Mouse (Mus musculus) layer of hippocampus, adult 8-10 months (tissue): ENCODE measurements around the gene Taar3. TPM values are rescaled to one million over a fixed set of nuclear protein-coding genes. Genes with fewer than 3 reads are reported as not detected.

Experiments used
- DNase-seq, 2 experiments: peaks; one replicate each; pipeline ENCODE4 v3.0.0; 2022; ENCODE audit warnings: low spot score in 2 of 2
- total RNA-seq, 4 experiments: library from RNA; stranded (reverse); gene quantifications; 2 replicates each; pipeline ENCODE4 v1.2.4; 2022

Gene Taar3
- total RNA-seq = not detected

DNA sequence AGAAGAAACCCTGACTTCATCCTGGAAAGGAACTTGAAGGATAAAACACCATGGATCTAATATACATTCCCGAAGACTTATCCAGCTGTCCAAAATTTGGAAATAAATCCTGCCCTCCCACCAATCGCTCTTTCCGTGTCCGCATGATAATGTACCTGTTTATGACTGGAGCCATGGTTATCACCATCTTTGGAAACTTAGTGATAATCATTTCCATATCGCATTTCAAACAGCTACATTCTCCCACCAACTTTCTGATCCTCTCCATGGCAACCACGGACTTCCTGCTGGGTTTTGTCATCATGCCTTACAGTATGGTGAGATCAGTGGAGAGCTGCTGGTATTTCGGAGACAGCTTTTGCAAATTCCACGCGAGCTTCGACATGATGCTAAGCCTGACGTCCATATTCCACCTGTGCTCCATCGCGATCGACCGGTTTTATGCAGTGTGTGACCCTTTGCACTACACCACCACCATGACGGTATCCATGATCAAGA, at the start of gene Taar3:
Taar3 (plus strand) TSS at position 51 of the 498 bp plus-strand sequence.
- no peak for DNase-seq

DNA sequence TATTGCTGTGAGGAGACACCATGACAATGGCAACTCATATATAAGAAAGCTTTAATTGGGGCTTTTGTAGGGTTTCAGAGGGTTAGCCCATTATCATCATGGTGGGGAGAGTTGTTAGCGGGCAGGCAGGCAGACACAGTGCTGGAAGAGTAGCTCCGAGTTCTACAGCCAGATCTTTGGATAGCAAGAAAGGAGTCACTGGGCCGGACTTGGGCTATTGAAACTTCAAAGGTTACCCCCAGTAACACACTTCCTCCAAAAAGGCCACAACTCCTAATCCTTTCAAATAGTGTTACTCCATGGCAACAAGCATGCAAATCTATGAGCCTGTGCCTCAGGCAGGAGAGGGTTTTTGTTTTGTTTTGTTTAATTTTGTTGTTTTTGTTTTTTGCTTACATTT, 48.2 kb upstream of the Taar3 start:
- DNase-seq = no peak

DNA sequence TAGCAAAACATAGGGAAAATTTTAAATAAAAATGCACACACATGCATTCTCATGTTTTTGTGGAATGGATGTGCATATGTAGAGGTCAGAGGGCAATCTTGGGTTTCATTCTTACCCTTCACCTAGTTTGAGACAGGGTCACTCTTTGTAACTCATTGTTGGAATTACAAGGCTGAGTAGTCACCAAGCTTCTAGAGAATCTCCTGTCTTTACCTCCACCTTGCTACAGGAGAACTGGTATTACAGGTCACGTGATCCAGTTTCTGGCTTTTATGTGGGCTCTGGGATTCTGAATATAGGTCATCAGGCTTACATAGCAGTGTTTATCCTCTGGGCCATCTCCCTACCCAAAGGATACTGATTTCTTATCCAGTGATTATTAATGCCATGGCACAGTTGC, 43.7 kb upstream of the Taar3 start:
- DNase-seq = no peak

DNA sequence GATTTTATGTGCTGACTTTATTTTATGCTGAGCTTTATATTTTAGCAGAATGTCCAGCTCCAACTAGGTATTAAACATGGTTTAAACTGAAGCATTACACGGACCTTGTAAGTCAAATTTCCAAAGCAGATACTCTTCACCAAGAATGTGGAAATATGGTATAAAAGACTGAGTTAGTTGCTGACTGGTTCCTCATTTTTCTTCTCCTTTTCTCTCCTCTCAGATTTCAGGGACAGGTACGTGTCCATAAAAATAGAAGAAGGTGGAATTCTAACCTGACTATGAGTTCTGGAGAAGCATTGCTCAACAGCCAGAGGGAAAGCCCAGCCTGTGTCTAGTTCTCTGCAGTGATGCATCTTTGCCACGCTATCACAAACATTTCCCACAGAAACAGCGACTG, 29.3 kb upstream of the Taar3 start, which contains the start of gene Taar1:
Taar1 (plus strand) TSS at position 301 of the 400 bp plus-strand sequence.
- no peak for DNase-seq

DNA sequence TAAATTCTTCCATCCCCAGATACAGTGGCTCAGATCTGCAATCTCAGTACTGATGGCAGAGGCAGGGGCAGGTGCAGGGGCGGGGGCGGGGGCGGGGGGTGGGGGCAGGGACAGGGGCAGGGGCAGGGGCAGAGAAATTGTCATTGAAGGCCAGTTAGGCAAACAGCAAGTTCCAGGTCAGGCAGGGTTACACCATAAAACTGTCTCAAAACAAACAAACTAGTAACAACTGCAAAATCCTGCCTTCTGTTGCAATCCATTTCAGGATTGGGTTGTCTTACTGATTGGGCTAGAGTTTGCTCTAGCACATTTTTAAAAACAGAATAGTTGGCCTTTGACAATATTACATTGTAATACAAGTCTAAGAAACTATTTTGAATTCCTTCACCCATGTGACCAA, 26.9 kb upstream of the Taar3 start:
- DNase-seq = no peak

DNA sequence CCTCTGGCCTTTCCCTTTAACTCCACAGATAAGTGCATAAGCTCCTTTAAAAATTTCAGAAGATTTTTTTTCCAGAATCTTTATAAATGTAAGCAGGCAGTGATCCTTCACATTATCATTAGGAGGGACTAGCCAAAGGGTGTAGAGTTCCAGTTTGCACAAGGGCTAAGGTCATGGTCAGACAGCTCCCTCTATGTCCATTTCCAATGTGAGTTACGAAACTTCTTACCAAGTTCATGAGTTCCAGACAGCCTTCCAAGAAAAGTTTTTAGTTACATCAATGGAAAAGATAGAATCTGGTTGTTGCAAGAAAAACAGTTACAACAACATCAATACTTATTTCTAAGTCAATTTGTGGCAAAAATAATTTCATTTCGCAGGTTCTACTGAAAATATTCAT, 25.4 kb upstream of the Taar3 start:
- DNase-seq = no peak

DNA sequence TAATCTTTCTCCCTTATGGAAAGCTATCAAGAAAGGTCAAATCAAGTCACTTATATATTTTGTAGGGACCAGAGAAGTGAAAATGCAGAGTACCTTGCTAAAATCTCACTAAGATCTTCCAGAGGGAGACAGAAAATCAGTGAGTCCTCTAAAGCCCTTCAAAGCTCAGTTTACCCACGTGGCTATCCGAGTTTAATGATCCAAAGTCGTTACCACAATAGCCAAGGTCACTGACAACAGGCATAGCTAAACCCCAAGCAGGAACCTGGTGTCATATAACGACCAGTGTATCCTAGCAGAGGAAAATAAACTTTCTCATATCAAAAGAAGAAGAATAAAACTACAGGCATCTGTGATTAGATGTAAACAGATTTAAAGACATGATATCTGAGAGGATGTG, 11.7 kb upstream of the Taar3 start:
- DNase-seq = no peak

DNA sequence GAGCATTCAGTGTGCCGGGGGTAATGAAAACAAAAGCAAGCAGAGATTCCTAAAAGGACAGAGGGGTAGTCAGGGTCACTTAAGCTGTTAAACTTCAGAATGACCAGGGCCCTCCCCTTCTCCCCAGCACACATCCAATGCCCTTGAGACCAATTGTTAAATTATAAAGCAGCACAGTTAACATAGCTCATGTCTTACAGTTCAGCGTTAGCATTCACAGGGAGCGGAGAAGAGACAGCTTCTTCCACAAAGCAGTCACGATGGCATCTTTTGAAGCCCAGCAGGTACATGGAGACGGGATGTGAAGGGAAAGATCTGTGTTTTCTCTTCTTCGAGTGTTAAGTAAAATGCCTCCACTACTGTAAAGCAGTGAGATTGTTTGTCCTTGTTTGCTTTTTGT, 11.0 kb upstream of the Taar3 start, which contains the start of gene Taar2:
Taar2 (plus strand) TSS at position 261 of the 400 bp plus-strand sequence.
- DNase-seq = no peak

DNA sequence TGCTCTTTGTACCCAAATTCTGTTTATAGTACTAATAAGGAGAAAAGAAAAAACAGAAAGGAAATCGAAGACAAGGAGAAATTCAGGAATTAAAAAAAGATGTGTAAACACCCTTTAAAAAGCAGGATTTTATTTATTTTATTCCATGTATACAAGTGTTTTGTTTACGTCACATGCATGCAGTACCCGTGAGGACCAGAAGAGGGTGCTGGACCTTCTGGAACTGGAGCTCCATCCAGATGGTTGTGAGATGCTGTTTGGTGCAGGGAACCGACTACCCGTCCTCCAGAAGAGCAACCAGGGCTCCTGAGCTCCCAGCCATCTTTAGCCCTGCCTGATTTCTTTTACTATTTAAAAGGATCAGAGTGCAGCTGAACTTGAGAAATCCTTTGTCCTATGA, 6.9 kb upstream of the Taar3 start:
- DNase-seq = no peak

DNA sequence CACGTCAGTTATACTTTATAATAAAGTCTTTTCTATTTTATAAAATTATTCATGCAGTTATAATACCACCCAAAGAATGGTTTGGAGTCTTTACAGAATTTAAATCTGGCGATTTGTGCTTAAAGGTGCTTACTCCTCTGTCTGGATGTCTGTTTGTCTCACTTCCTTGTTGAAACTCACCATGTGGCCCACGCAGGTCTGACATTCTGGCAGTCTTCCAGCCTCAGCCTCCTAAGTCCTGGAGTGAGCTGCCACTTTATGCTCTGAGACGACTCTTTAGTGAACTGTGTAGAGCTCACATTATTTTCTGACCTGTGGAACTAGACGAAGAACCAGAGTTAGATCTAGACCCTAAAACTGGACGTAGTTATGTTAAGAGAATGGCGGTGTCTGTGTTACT, 1.3 kb upstream of the Taar3 start:
- no peak for DNase-seq

DNA sequence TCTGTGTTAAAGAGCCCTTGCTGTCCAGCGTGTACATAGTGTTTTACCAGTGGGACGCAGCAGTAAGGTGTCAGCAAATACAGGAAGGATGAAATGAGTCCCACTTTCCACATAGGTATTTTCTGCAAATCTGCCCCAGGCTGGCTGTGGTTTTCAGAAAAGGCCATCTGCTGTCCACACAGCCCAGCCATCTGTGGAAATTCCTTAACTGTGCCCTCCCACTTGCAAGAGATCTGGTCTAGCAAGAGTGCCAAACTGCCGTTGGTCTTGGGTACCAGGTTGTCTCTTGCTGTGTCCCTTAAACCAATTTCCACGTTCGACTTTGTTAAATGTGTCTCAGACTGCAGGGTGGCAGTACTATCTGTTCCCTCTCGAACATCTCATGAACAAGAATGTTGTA, 2.4 kb downstream of the Taar3 start:
- no peak for DNase-seq

DNA sequence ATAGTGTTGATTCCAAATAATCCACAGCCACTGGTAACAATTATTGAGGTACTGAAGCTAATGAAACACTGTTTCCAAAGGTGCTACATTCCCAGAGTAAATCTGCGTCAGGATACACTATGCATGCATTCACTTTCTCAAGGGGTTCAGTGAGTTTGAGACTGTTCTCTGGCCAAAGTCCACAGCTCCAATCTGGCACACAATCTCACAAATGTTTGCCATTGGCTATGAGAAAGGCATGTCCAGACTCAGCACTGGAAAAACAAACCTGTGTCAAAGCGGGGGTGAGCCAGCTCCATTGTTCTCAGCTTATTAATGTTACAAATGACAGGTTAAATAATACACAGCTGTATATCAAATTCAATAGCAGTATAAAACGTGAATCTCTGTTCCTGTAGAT, 9.7 kb downstream of the Taar3 start:
- no peak for DNase-seq

DNA sequence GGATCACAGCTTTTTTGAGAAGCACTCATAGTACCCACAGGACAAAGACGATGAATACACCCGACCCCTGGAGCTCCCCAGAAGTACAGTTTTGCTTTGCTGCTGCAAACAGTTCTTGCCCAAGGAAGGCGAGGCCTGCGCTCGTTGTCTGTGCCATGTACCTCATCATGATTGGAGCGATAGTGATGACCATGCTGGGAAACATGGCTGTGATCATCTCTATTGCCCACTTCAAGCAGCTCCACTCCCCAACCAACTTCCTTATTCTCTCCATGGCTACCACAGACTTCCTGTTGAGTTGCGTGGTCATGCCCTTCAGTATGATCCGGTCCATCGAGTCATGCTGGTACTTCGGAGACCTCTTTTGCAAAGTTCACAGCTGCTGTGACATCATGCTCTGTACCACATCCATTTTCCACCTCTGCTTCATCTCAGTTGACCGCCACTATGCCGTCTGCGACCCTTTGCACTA, 11.1 kb downstream of the Taar3 start, which contains the start of gene Taar4:
Taar4 (plus strand) TSS at position 51 of the 472 bp plus-strand sequence.
- DNase-seq = no peak

DNA sequence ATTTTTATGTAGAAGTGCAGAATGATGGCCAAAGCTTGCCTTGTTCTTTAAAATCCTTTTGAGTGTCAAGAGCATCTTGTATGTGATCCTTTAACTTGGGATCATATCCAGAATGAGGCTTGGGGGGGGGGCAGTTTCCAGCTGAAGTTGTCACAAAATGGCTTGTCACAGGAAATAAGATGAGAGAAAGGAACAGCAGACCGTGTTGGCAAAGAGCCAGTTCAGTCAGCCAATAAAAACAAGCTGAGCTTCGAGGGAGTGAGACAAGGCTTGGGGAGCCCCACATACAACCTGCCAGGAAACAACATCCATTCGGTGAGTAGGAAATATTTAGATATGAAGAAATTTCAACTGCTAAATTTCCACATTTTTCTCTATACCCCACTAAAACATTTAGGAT, 14.1 kb downstream of the Taar3 start:
- DNase-seq = no peak

DNA sequence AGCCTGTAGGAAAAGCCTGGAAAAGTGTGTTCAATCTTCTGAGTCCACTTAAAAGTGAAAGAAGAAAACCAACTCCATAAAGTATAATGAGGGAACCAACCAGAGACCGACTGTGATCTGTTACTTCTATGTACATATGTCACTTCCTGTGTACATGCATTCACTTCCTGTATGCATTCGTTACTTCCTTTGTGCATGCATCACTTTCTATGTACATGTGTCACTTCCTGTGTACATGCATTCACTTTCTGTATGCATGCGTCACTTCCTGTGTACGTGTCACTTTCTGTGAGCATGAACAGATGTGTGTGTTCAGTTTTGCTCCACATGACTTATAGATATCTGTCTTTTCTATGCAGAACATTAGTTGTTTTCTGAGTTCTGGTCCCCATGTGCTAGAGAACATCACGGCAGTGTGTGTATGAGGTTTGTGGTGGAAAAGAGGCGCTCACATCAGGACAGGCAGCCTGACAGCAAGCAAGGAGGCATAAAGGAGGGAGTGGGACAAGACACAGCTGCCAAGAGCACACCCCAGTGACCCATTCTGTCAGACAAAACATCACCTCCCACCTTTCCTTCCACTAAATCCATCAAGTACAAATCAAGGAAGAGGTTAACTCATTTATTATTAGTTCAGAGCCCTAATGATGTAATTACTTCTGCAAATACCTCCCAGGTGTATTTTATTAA, 15.7 kb downstream of the Taar3 start:
- no peak for DNase-seq

DNA sequence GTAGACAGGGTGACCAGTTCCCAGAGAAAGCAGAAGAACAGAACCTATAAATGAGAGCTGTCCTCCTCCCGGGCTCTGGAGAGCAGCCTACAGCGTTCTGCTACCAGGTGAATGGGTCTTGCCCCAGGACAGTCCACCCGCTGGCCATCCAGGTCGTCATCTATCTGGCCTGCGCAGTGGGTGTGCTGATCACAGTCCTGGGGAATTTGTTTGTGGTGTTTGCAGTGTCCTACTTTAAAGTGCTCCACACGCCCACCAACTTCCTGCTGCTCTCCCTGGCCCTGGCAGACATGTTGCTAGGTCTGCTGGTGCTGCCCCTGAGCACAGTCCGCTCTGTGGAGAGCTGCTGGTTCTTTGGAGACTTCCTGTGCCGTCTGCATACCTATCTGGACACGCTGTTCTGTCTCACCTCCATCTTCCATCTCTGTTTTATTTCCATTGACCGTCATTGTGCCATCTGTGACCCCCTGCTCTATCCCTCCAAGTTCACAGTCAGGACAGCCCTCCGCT, 21.4 kb downstream of the Taar3 start, which contains the start of gene Taar5:
Taar5 (plus strand) TSS at position 51 of the 510 bp plus-strand sequence.
- DNase-seq = no peak

DNA sequence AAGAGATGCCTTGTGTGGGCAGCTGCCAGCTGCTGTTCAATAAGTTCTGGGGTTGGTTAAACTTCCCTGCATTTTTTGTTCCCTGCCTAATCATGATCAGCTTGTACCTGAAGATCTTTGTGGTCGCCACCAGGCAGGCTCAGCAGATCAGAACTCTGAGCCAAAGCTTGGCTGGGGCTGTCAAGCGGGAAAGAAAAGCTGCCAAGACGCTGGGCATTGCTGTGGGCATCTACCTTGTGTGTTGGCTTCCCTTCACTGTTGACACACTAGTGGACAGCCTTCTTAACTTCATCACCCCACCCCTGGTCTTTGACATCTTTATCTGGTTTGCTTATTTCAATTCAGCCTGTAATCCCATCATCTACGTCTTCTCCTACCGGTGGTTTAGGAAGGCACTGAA, 21.9 kb downstream of the Taar3 start:
- no peak for DNase-seq

DNA sequence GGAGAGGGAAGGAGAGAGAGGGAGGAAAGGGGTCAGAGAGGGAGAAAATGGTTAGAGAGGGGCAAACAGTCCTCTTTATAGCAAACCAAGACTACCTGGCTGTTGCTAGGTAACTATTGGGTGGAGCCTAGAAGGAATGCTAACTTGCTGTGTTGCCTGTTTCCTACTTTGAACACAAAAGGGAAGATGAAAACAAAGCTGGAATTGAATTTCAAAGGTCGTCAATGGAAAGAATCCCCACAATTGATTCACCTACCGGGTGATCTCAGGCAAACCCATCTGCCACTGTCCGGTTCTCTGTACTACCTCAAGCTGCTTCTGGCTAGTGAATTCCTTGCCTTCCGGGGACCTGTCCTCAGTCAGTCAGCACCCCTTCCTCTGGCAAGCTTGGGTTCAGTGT, 28.6 kb downstream of the Taar3 start:
- DNase-seq = no peak

DNA sequence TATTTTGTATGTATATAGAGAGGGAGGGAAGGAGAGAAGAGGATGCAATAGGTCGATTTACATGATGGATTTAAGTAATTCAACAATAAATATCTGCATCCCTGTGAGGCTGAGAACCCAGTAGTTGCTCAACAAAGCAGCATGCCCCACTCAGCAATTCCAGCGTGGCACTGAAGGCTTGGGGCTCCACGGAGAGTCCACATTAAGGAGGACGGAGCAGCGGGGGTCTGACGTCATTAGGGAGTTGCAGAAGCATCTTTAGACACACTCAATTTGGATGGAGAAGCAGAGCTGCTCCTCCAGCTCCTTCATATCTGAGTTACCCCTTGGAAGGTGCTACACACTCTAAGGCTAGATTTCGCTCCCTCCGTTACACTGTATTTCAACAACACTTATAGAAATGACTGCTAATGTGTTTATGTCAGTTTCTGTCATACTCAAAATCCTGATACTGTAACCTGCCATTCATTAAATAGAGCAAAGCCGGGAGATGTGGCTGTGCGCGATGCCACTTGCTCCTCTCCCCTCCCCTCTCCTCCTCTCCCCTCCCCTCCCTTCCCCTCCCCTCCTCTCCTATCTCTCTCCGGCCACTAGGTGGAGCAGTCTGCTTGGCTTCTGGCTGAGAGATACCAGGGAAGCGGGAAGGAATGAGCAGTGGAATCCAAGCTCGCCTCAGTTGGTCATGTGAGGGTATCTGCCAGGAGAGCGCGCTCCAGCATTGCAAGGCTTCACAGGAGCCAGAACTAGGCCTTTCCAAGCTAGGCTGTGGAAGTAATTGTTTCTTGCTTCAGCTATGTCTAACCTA, 29.7 kb downstream of the Taar3 start:
- DNase-seq = peak; percentile 43 to 69

DNA sequence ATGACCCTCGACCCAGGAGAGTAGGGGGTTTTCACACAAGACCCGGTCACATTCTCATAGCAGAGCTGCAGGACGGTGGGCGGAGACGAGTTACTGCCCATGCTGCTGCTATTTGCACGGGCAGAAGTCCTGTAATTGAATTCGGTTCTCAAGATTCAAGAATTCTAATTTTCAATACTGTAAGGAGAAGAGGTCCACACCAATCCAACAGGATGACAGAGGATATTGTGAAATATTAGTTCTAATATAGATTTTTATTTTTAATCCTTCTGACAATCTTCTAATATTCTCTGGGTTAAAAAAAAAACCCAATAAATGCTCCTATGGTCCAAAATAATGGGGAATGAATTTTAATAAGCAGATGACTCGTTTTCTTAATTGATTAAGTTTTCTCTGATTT, 36.2 kb downstream of the Taar3 start, which contains the start of gene Taar6:
Taar6 (minus strand) TSS at position 101 of the 400 bp plus-strand sequence.
- no peak for DNase-seq

DNA sequence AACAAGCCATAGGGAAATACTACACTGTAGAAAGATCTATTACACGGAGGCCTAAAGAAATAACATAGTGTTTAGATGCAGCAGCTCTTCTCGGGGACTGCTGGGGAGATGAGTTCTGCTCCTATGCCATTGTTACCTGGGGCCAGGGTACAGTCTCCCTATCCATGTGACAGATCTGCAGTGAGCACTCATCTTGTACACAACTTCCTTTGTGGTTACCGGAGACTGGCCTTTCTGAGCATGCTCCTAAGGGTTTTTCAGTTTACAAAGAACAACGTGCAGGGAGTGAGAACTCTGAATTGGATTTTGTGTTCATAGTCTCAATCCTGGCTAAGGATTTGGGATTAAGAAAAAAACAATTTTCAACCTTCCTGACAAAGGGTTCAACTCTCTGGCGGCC, 37.1 kb downstream of the Taar3 start:
- no peak for DNase-seq

DNA sequence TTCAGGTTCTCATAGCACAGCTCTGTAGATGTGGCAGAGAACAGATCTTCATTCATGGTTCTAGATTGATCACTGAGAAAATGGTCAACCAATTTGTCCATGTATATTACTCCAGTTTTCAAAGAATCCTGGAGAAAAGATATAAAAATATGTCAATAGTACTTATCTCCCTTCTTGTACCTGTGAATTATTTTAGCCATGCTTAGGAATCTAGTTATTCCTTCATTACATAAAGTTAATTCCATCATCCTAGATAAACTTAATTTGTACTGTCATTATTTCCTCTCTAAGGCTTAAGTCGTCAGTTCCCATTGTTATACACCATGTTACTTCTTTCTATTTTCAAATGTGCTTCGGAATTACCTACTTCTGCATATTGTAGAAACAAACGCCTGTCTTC, 44.0 kb downstream of the Taar3 start, which contains the start of gene Taar7a:
Taar7a (minus strand) TSS at position 101 of the 400 bp plus-strand sequence.
- no peak for DNase-seq
